Mouse (Mus musculus) spleen, postnatal 10 days (tissue): Measurements from ENCODE around the gene Slc11a2.
"Not testable (repeated sequence)": the region's sequence is repeated elsewhere in the genome, so short reads cannot be mapped to it uniquely, and the experiment has no call there.

Experiments
- DNase-seq, 2 experiments: peaks; one replicate each; pipeline ENCODE4 v3.0.0; 2021 to 2022; ENCODE audit warnings: low spot score in 2 of 2

Slc11a2 gene

GRCm38 (mm10) chr15:100352711-100353250 is 72.1 kb downstream of the Slc11a2 start, which contains the start of the genes Methig1 and Mettl7a2:
Gene Methig1 (plus strand): TSS chr15:100353149.
Gene Mettl7a2 (plus strand): TSS chr15:100353200.
- no peak for DNase-seq

GRCm38 (mm10) chr15:100351501-100352060 is 73.3 kb downstream of the Slc11a2 start:
- DNase-seq: no peak

- no peak for DNase-seq
Observed at GRCm38 (mm10) chr15:100349496-100349895, 75.4 kb downstream of the Slc11a2 start.

GRCm38 (mm10) chr15:100346761-100347160 is 78.1 kb downstream of the Slc11a2 start:
- no peak for DNase-seq

- no peak for DNase-seq
Observed at GRCm38 (mm10) chr15:100345484-100345883, 79.4 kb downstream of the Slc11a2 start.

- DNase-seq: not testable (repeated sequence)
Observed at GRCm38 (mm10) chr15:100341314-100341980, 83.4 kb downstream of the Slc11a2 start.
